Mouse (Mus musculus): ENCODE data around the gene Pcdh15. TPM values are rescaled to one million over a fixed set of nuclear protein-coding genes. Genes with fewer than 3 reads are reported as not detected.

Gene Pcdh15
- total RNA-seq (2021): 10 to 100 TPM; 12.3 to 12.9 TPM
- long read RNA-seq, full-length matches to known transcripts: 1 of 2 reads
- long read RNA-seq, partial matches to known transcripts: 0 of 2 reads
- long read RNA-seq, other reads (novel, unspliced or antisense): 1 of 2 reads

DNA sequence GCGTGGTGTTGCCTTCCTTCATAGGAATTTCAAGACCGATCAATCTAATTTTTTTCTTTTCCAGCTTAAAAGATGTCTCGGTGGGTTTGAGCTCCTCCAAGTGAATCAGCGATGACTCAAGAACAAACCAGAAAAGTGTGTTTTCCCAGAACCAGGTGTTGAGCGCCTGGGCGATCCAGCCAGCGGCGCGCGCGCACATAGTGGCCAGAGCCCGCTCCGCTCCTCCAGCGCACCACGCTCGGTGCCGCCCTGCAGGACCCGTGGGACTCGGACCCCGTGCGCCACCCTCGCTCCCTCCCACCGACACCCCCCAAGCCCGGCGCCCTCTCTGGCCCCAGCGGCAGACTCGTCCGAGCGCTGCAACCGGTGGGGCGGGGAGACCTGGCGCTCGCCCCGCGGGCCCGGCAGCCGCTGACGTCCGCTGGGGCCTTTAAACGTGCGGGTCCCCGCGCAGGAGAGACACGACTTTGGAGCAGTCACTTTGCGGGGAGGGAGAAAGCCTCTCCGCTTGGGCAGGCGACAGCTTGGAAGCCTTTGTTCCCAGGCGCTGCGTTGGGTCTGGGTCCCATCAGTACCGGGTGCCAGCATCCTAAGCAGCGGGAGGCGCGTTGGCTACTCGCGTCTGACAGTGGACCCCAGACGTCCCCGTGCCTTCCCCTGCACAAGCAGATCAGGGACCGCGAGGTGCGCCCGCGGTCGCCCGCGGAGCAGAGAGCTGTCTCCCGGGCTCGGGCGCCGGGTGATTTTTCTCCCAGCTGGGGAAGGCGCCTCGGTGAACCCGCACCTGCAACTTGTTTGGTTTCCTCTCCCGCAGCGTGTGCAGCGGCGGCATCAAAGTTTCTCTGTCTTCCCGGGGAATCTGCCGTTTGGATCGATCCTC, at the start of gene Pcdh15:
Gene Pcdh15 (plus strand): TSS at position 377 of the 880 bp plus-strand sequence.
- peak in 1 of 2 experiments; percentile 28 for DNase-seq (ENCODE audit: low spot score in 2 of 2)

DNA sequence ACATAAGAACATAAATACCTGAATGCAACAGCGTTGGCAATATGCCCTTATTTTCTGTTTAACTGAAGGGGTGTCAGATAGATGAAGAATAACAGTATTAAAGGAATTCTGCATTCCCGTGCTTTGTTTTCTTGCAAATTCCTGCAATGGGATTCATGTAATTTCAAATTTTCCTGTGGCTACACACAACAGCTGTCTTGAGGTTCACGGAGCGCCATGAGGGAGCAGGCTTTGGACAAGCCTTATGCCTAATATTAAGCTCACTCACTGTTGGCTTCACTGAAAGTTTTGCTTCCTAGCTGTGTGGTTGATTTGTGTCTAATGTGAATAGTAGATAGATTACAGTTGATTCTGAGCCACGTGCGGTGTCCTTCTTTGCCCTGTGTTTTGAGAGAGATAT, 47.1 kb upstream of the Pcdh15 start:
- no peak for DNase-seq (ENCODE audit: low spot score in 2 of 2)

DNA sequence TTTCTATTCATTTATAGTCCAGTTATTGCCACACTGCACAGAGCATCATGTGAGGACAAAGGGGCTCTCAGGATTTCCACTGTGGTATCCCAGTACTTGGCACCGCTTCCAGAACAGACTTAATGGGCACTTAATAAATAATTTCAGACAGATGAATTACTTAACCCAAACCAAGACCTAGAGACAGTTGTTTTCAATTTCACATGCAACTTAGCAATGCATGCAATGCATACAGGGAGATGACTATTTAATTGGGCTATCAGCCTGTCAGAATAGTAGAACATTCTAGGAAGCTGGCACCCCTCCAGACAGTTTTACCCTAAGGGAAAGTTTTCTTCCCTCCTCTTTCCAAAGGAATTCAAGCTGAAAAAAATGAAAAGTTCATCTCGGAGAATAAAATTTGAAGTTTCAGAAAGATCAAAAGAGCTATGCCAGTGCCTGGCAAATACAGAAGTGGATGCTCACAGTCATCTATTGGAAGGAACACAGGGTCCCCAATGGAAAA, 39.4 kb upstream of the Pcdh15 start:
- DNase-seq (ENCODE audit: low spot score in 2 of 2): no peak

DNA sequence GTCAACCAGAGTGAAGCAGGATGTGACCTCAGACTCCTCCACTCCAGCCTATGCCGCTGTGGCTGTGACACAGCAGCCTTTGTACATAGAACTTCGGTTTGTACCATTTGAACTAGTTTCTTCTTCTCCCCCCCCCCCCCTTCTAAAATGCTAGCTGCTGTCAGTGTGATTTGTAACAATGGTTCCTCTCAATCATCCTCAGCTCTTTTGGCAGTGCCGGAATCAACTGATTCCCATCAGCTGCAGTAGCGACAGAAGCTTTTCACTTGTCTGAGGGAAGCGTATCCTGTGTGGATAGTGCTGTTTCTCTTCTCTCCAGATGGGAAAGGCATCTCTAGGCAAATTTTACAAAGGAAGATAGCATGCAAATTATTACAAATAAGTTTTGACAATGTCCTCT, 12.4 kb upstream of the Pcdh15 start:
- no peak for DNase-seq (ENCODE audit: low spot score in 2 of 2)

DNA sequence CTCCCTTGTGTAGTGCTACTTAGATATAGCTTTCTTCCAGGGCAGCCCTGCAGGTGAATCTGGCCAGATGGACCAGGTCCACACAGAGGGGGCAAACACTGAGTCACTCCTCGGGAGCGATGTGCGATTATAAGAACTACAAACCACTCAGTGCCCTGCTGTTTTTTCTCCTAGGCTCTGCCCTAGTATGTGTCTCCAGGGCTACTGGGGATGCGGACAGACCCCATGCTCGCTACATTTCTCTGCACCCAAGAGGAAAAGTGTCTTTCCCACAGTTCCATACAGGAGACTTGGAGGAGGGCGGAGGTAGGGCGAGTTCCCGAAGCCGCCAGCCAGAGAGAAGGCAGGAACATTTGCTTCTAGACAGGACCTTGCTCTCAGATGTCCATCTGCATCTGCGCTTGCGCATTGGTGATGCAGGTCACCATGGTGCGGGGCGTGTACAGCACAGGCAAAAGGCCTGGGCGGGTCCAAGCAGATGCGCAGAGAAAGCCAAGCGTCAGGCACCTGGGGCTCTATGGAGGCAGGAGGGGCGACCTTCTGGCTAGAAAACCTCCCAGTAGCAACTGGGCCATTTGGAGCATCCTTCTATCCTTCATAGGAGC, 2.5 kb upstream of the Pcdh15 start:
- DNase-seq (ENCODE audit: low spot score in 2 of 2): peak in 1 of 2 experiments; percentile 57

DNA sequence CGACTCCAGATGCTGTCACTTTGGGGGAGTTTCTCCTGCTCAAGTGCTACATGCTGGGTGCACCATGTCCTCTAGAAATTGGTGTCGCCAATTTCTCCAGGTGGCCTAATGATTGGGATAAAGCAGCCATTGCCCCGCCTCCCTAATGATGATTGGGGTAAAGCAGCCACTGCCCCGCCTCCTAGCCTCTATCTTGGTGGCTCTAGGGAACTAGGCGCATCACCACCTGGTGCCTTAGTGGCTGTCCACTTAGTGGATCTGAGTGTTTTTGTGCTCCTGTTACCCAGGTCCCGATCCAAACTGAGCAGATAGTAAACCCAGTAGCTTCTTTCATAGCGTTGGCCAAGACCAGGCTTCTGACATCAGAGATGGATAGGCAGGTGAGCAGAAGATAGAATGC, 2.0 kb upstream of the Pcdh15 start:
- peak in 1 of 2 experiments; percentile 43 for DNase-seq (ENCODE audit: low spot score in 2 of 2)

DNA sequence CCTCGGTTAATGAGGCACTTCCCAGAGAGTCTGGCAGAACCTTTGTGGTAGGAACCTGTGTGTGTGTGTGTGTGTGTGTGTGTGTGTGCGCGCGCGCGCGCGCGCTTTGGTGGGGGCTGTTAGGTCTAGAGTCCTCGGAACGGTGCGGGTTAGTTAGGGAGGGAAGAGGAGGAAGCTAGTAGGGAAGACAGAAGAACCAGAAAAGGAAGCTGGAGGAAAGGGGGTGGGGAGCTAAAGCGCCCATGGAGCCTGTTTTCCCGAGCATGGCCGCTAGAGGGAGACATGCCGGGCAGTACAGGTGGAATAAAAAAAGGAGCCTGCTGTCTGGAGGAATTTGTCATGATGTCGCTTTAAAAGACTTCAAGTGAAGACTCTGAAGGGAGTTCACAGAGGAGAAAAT, 1.2 kb upstream of the Pcdh15 start:
- peak; percentile 71 to 89 for DNase-seq (ENCODE audit: low spot score in 2 of 2)

DNA sequence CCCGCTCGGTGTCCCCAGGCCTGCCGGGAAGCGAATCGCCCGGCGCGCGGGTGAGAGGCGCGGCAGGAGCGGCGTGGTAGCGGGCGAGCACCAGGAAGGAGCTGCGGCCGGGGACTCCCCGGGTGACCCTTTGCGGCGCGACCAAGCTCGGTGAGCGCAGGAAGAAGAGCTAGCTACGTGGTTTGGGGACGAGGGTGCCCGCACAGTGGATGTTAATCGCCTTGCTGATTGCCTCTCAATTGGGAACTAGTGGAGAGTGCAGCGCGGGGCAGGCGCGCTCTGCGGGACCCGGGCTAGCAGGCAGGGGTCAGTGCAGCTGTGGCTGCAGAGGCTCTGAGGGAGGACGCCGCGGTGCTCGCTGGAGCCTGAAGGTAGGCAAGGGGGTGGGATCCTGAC, 702 bp downstream of the Pcdh15 start:
- DNase-seq (ENCODE audit: low spot score in 2 of 2): peak in 1 of 2 experiments; percentile 23

DNA sequence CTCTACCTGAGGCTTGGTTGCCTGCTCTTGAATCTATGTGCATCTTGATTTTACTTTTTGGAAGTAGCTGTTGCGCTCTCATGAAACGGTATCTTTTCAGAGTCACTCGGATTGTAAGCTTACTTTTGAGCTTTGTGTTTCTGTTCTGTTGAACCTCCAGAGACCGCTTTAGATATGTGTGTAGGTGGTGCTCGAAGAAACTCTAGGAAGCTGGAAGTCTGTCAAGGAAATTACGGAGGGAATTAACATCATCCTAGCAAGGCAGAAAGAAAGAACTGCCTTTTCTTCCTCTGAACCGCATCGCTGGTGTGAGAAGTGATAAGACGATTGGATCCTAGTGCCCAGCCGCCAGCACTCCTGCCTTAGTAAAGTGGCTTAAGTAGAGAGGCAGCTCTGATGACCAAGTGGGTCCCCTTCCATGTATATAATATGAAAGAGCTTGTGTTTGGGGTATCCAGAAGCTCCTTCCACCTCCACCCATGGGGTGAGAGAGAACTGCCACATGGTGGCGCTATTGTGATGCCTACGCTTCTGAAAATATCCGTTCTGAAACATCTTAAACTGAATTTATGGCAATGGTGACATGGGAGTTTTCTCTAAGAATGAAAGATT, 4.3 kb downstream of the Pcdh15 start:
- DNase-seq (ENCODE audit: low spot score in 2 of 2): peak in 1 of 2 experiments; percentile 58

DNA sequence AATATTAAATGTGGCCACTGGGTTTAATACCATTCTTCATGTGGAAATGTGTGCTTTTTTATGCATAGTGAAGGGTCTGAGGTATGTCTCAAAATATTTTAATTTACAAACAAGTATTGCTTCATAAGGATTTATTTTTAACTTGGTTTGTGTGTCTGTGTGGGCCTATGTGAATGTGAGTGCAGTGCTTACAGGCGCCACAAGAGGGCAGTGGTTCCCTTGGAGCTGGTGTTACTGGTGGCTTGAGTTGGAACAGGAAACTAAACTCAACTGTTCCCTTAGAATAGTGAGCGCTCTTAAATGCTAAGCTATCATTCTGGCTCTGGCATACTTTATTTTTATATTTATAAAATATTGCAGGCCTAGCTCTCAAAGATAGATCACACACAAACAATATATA, 6.8 kb downstream of the Pcdh15 start:
- DNase-seq (ENCODE audit: low spot score in 2 of 2): peak in 1 of 2 experiments; percentile 49

DNA sequence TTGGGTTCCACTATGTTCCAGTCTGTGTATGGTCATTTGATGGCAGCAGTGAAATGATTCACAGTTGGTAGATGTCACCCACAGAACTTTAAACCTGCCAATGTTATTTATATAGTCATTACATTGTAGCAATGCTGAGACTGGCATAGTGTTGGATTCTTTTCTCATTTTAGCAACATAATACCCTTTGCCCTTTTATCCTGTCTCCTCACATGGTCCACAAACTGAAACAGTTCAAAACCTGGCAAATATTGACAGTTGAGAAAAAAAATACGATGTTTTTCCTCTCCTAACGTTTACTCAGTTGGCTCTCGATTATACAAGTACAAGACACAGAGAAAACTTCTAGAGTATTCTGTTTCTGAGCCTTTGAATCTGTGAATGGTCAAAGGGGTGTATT, 38.8 kb downstream of the Pcdh15 start:
- DNase-seq (ENCODE audit: low spot score in 2 of 2): no peak

DNA sequence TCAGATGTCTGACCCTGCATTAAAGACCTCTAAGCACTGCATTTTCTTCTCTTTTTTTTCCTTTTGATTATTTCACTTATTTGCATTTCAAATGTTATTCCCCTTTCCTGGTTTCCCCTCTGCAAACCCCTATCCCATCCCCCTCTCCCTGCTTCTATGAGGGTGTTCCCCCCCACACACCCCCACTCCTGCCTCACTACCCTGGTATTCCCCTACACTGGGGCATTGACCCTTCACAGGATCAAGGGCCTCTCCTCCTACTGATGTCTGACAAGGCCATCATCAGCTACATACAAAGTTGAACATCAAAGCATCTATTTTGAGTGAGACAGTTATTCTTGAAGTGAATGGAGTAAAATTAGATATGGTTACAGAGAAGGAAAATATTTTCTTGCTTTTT, 48.4 kb downstream of the Pcdh15 start:
- no peak for DNase-seq (ENCODE audit: low spot score in 2 of 2)

DNA sequence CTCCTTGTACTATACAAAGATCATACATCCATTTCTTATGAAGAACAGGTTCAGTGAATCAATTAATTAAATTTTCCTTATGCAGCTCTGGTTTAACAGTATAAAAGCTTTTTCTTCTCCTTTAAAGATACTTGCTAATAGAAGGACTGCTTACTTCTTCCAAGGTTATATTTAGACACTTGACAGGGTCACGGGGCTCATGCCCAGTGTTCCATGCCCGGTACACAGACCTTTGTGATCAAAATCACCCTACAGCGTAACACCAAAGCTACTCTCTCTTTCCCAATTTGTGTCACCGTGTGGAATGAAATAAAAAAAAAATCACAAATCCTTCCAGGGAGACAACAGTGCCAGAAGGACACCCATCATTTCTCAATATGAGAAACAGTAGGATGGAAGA, 48.8 kb downstream of the Pcdh15 start:
- DNase-seq (ENCODE audit: low spot score in 2 of 2): no peak

DNA sequence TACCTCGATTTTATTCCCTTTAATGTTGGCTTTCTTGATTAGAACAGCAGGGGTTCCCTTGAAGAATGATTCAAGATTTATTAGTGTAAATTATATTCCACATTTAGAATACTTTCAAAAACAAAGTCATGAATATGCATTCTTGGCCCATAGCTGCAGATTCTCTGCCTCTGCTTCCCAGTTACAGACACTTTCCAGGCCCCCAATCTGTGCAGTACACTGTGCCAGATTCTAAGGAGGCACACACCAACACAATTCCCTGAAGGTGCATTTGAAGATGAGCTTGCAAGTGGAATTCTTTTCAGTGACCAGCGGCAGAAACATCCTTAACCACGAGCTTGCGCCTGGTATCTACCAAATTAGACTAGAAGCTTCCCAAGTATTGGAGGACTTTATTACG, 55.4 kb downstream of the Pcdh15 start:
- peak; percentile 3 to 18 for DNase-seq (ENCODE audit: low spot score in 2 of 2)

DNA sequence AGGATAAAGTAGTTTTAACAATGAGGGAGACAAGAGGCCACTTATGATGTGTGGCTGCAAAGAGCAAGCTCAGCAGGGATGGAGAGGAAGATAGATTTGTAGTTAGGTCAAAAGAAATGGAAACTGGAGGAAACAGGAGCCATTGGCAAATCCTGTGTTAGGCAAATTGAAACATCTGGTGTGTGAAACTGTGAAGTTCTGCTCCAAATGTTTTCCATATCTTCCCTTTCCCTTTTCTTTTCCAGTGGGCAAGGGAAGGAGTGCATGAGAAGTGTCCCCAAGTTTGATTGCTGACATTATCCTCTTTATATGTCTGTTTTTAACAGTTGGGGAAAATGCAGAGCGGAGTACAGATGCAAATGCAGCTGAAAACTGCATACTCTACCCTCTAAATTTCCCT, 62.6 kb downstream of the Pcdh15 start:
- peak in 1 of 2 experiments; percentile 1 for DNase-seq (ENCODE audit: low spot score in 2 of 2)

DNA sequence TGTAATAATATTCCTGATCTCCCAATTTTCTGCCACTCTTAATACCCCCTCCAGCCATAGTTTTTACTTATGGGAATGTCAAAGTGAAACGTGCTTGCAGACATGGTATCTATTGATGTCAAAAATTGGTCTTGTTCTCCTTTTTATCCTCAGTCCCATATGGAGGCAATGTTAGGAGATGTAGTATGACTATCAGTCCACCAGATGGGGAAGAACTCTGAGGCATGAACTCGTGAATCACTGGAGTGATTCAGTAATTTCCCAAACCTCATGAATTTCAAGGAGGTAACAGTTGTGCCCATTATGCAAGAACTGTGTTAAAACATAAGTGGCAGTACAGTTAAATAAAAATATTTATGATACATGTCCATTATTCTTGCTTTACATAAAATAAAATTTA, 116.9 kb downstream of the Pcdh15 start:
- no peak for DNase-seq (ENCODE audit: low spot score in 2 of 2)

DNA sequence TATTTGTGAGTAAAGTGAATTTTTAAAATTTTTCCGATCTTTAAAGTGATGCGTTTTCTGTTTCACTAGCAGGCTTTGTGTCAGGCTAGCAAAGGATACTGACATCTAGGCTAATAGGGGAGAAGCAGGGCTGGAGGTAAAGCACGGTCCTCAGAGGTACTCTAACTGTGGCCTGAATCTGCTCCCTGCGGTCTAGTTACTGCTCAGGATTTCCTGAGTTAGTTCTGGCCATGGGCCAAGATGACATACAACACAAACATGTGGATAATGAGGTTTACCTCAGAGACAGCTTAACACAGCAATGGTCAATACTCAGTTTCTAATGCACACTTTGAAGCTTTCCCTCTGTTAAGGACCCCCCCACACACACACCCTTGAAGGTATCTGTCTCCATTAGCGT, 143.2 kb downstream of the Pcdh15 start:
- DNase-seq (ENCODE audit: low spot score in 2 of 2): no peak

DNA sequence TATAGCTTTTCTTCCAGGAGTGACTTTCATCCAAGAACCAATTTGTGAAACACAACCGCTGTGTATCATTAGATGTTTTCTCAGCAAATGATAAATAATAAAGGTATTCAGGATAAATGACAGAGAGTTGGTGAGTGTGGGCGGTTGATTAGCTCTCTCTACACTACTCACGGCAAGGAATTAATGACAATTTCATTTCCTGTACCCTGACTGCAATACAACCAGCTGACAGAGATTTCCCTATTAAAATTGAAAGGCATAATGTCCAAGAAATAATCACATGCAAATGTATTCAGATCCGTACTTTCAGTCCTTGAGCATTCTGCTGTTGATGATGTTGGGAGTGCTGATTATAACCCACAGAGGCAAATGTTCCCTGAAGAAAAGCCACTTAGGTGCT, 181.3 kb downstream of the Pcdh15 start:
- no peak for DNase-seq (ENCODE audit: low spot score in 2 of 2)

DNA sequence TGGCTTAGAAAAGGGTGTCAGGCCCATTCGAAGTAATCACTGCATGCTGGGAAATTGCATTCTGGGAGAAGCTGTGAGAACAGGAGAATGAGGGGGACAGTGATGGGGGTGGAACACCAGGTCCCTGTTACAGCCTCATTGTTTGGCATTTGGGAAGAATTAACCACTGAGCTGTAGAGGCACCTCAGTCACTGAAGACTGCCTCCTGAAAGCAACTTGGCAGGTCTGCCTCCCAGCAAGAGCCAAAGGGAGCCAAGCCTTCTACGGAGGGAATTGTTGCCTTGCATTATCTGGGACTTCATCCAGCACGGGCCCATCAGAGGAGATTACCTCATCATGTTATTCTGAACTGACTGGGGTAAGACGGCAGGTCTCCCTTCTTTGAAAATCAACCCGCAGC, 197.3 kb downstream of the Pcdh15 start:
- no peak for DNase-seq (ENCODE audit: low spot score in 2 of 2)

DNA sequence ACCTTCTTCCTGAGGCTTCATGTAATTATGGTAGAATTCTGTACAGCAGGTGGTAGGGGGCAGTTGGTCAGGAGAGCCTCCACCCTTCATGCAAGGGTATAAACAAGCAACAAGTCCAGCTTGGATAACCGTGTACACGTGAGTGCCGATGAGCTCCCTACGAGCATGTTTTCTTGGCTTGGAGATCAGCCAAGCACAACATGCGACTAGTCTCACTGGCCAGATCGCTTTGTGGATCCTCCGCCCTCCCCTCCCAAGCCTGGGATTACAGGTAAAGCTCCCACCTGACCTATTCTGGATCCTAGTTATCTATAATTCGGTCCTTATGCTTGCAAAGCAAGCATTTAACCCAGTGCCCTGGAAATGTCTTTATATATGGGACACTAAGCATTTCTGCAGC, 202.8 kb downstream of the Pcdh15 start:
- no peak for DNase-seq (ENCODE audit: low spot score in 2 of 2)

DNA sequence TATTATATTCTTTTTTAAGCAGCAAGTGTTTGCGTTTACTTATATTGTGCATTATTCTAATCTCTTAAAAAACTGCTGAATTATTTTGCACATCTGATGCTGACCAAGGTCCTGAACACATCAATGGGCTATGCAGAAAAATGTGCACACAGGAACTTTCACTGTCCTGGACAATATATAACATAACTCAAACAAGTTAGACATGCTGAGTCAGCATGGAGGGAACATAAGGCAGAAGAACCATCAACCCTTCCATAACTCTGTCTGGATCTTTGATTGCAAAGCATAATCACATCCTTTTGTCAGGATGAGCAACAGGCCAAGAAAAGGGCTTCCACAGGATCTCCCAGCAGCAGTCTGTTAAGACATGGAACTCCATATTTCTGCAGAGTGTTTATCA, 207.5 kb downstream of the Pcdh15 start:
- DNase-seq (ENCODE audit: low spot score in 2 of 2): no peak

DNA sequence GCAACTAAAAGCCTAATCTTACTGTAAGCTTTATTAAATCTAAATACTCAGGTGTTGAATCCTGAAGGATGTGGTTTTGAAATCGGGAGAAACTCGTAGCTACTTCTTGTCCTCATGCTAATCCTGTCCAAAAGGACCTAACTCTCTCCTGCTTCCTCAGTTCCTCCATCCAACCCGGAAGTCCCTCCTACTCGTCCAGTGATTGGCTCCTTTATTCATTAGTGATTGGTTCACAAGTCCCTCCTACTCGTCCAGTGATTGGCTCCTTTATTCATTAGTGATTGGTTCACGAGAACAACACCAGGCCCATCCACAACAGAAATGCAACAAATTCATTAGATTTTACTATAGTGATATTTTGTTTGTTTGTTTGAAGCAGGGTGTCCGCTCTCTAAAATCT, 227.7 kb downstream of the Pcdh15 start:
- DNase-seq (ENCODE audit: low spot score in 2 of 2): no peak
